Mouse (Mus musculus): ENCODE measurements at regions not wholly inside any gene's neighbourhood (a gene's known extent, or its start where the extent isn't known, plus 50 kb on each side); places are given as distances from the start of the nearest gene placed in this dataset.
A peak's percentile ranks its signal among the peaks of the same experiment; 100 is the strongest.

GRCm38 (mm10) chr2:144177268-144177667 is 93.2 kb upstream of the Mgme1 start:
- Histone ChIP-seq H3K9ac (ENCODE audit: low read depth, low read length) (no peak overlapping the region), H3K4me3 (ENCODE audit: low read length) (no peak overlapping the region), H3K27ac (ENCODE audit: low read depth, low read length) (no peak overlapping the region), H3K36me3 (ENCODE audit: control insufficient read depth, insufficient read depth, low read length) (no peaks in the 10 kb centered on the region), H3K4me1 (ENCODE audit: control insufficient read depth, insufficient read depth, low read length) (0 out of 2 replicates have a peak, but pooled peaks cover 2% of the 10 kb centered on the region), H3K9me3 (ENCODE audit: control insufficient read depth, low read length) (0 out of 2 replicates have a peak, but pooled peaks cover 2% of the 10 kb centered on the region), H3K27me3 (ENCODE audit: control insufficient read depth, insufficient read depth, low read length) (no peaks in the 10 kb centered on the region), H3K4me2 (replicated peaks; ENCODE audit: low read depth, low read length) (no peak overlapping the region)
- WGBS: 54% methylated on average over 6 of the region's 6 CpGs
- no peak for ATAC-seq (ENCODE audit: low FRiP score, low TSS enrichment)

- Histone ChIP-seq H3K27me3 (ENCODE audit: control insufficient read depth, insufficient read depth, low read length) (no peaks in the 10 kb centered on the region), H3K4me2 (replicated peaks; ENCODE audit: low read depth, low read length) (no peak overlapping the region), H3K27ac (ENCODE audit: low read depth, low read length) (no peak overlapping the region), H3K36me3 (ENCODE audit: control insufficient read depth, insufficient read depth, low read length) (no peaks in the 10 kb centered on the region), H3K9me3 (ENCODE audit: control insufficient read depth, low read length) (0 out of 2 replicates have a peak, but pooled peaks cover 2% of the 10 kb centered on the region), H3K4me3 (ENCODE audit: low read length) (no peak overlapping the region), H3K9ac (ENCODE audit: low read depth, low read length) (no peak overlapping the region), H3K4me1 (ENCODE audit: control insufficient read depth, insufficient read depth, low read length) (no peaks in the 10 kb centered on the region)
- no peak for ATAC-seq (ENCODE audit: low FRiP score, low TSS enrichment)
- WGBS: 74% methylated on average over 6 of the region's 6 CpGs
Measured at GRCm38 (mm10) chr2:144177920-144178319, 92.5 kb upstream of the Mgme1 start.

- Histone ChIP-seq H3K4me2 (replicated peaks; ENCODE audit: low read depth, low read length) (no peak overlapping the region), H3K27ac (ENCODE audit: low read depth, low read length) (no peak overlapping the region), H3K4me1 (ENCODE audit: control insufficient read depth, insufficient read depth, low read length) (no peaks in the 10 kb centered on the region), H3K36me3 (ENCODE audit: control insufficient read depth, insufficient read depth, low read length) (no peaks in the 10 kb centered on the region), H3K9me3 (ENCODE audit: control insufficient read depth, low read length) (0 out of 2 replicates have a peak, but pooled peaks cover 2% of the 10 kb centered on the region), H3K9ac (ENCODE audit: low read depth, low read length) (no peak overlapping the region), H3K27me3 (ENCODE audit: control insufficient read depth, insufficient read depth, low read length) (no peaks in the 10 kb centered on the region), H3K4me3 (ENCODE audit: low read length) (no peak overlapping the region)
- ATAC-seq (ENCODE audit: low FRiP score, low TSS enrichment): no peak
- 78% methylated on average over 5 of the region's 5 CpGs for WGBS
Measured at GRCm38 (mm10) chr2:144182108-144182507, 88.4 kb upstream of the Mgme1 start.

- H3K4me1 ChIP-seq (ENCODE audit: control insufficient read depth, insufficient read depth, low read length): no peaks in the 10 kb centered on the region
- no peaks in the 10 kb centered on the region for H3K36me3 ChIP-seq (ENCODE audit: control insufficient read depth, insufficient read depth, low read length)
- no peak overlapping the region for H3K27ac ChIP-seq (ENCODE audit: low read depth, low read length)
- 77% methylated on average over 7 of the region's 7 CpGs for WGBS
- ATAC-seq (ENCODE audit: low FRiP score, low TSS enrichment): no peak
- no peaks in the 10 kb centered on the region for H3K27me3 ChIP-seq (ENCODE audit: control insufficient read depth, insufficient read depth, low read length)
- 0 out of 2 replicates have a peak, but pooled peaks cover 2% of the 10 kb centered on the region for H3K9me3 ChIP-seq (ENCODE audit: control insufficient read depth, low read length)
- H3K4me2 ChIP-seq (replicated peaks; ENCODE audit: low read depth, low read length): no peak overlapping the region
- H3K4me3 ChIP-seq (ENCODE audit: low read length): no peak overlapping the region
- no peak overlapping the region for H3K9ac ChIP-seq (ENCODE audit: low read depth, low read length)
Measured at GRCm38 (mm10) chr2:144182542-144182941, 87.9 kb upstream of the Mgme1 start.

- WGBS: 83% methylated on average over 5 of the region's 5 CpGs
- no peak for ATAC-seq (ENCODE audit: low FRiP score, low TSS enrichment)
Measured at GRCm38 (mm10) chr2:144183371-144183944, 87.0 kb upstream of the Mgme1 start.

GRCm38 (mm10) chr2:144185175-144185574 is 85.3 kb upstream of the Mgme1 start:
- ATAC-seq (ENCODE audit: low FRiP score, low TSS enrichment): no peak
- H3K27me3 ChIP-seq (ENCODE audit: control insufficient read depth, insufficient read depth, low read length): no peaks in the 10 kb centered on the region
- H3K9me3 ChIP-seq (ENCODE audit: control insufficient read depth, low read length): no peaks in the 10 kb centered on the region
- no peak overlapping the region for H3K4me3 ChIP-seq (ENCODE audit: low read length)
- WGBS: 75% methylated on average over 3 of the region's 3 CpGs
- no peak overlapping the region for H3K9ac ChIP-seq (ENCODE audit: low read depth, low read length)
- H3K4me2 ChIP-seq (replicated peaks; ENCODE audit: low read depth, low read length): no peak overlapping the region
- H3K4me1 ChIP-seq (ENCODE audit: control insufficient read depth, insufficient read depth, low read length): 0 out of 2 replicates have a peak, but pooled peaks cover 3% of the 10 kb centered on the region
- no peak overlapping the region for H3K27ac ChIP-seq (ENCODE audit: low read depth, low read length)
- no peaks in the 10 kb centered on the region for H3K36me3 ChIP-seq (ENCODE audit: control insufficient read depth, insufficient read depth, low read length)

More at GRCm38 (mm10) chr2:144183371-144183944, 87.0 kb upstream of the Mgme1 start:
- no peak overlapping the region for H3K4me3 ChIP-seq (ENCODE audit: low read length)
- no peak overlapping the region for H3K4me2 ChIP-seq (replicated peaks; ENCODE audit: low read depth, low read length)
- no peaks in the 10 kb centered on the region for H3K4me1 ChIP-seq (ENCODE audit: control insufficient read depth, insufficient read depth, low read length)
- no peak overlapping the region for H3K9ac ChIP-seq (ENCODE audit: low read depth, low read length)
- no peaks in the 10 kb centered on the region for H3K36me3 ChIP-seq (ENCODE audit: control insufficient read depth, insufficient read depth, low read length)
- 0 out of 2 replicates have a peak, but pooled peaks cover 2% of the 10 kb centered on the region for H3K9me3 ChIP-seq (ENCODE audit: control insufficient read depth, low read length)
- H3K27ac ChIP-seq (ENCODE audit: low read depth, low read length): no peak overlapping the region
- H3K27me3 ChIP-seq (ENCODE audit: control insufficient read depth, insufficient read depth, low read length): no peaks in the 10 kb centered on the region

GRCm38 (mm10) chr2:144186426-144186825 is 84.0 kb upstream of the Mgme1 start:
- Histone ChIP-seq H3K4me1 (ENCODE audit: control insufficient read depth, insufficient read depth, low read length) (0 out of 2 replicates have a peak, but pooled peaks cover 3% of the 10 kb centered on the region), H3K36me3 (ENCODE audit: control insufficient read depth, insufficient read depth, low read length) (no peaks in the 10 kb centered on the region)
- ATAC-seq (ENCODE audit: low FRiP score, low TSS enrichment): no peak

GRCm38 (mm10) chr2:144188076-144188475 is 82.4 kb upstream of the Mgme1 start:
- H3K27ac ChIP-seq (ENCODE audit: low read depth, low read length): peak overlapping the region; percentile 37; the same call in 1 of the 2 replicates
- H3K4me1 ChIP-seq (ENCODE audit: control insufficient read depth, insufficient read depth, low read length): 0 out of 2 replicates have a peak, but pooled peaks cover 3% of the 10 kb centered on the region
- H3K4me2 ChIP-seq (replicated peaks; ENCODE audit: low read depth, low read length): no peak overlapping the region
- H3K27me3 ChIP-seq (ENCODE audit: control insufficient read depth, insufficient read depth, low read length): no peaks in the 10 kb centered on the region
- H3K9ac ChIP-seq (ENCODE audit: low read depth, low read length): no peak overlapping the region
- H3K9me3 ChIP-seq (ENCODE audit: control insufficient read depth, low read length): no peaks in the 10 kb centered on the region
- WGBS: 62% methylated on average over 3 of the region's 3 CpGs
- H3K4me3 ChIP-seq (ENCODE audit: low read length): no peak overlapping the region
- no peaks in the 10 kb centered on the region for H3K36me3 ChIP-seq (ENCODE audit: control insufficient read depth, insufficient read depth, low read length)
- no peak for ATAC-seq (ENCODE audit: low FRiP score, low TSS enrichment)

More at GRCm38 (mm10) chr2:144186426-144186825, 84.0 kb upstream of the Mgme1 start:
- H3K27ac ChIP-seq (ENCODE audit: low read depth, low read length): no peak overlapping the region
- H3K27me3 ChIP-seq (ENCODE audit: control insufficient read depth, insufficient read depth, low read length): no peaks in the 10 kb centered on the region
- WGBS: 87% methylated on average over 3 of the region's 3 CpGs
- no peak overlapping the region for H3K4me3 ChIP-seq (ENCODE audit: low read length)
- no peak overlapping the region for H3K9ac ChIP-seq (ENCODE audit: low read depth, low read length)
- no peaks in the 10 kb centered on the region for H3K9me3 ChIP-seq (ENCODE audit: control insufficient read depth, low read length)
- H3K4me2 ChIP-seq (replicated peaks; ENCODE audit: low read depth, low read length): no peak overlapping the region

GRCm38 (mm10) chr2:144188485-144188884 is 82.0 kb upstream of the Mgme1 start:
- ATAC-seq (ENCODE audit: low FRiP score, low TSS enrichment): no peak
- H3K27me3 ChIP-seq (ENCODE audit: control insufficient read depth, insufficient read depth, low read length): no peaks in the 10 kb centered on the region
- H3K9ac ChIP-seq (ENCODE audit: low read depth, low read length): no peak overlapping the region
- H3K4me2 ChIP-seq (replicated peaks; ENCODE audit: low read depth, low read length): no peak overlapping the region
- H3K9me3 ChIP-seq (ENCODE audit: control insufficient read depth, low read length): no peaks in the 10 kb centered on the region
- H3K4me1 ChIP-seq (ENCODE audit: control insufficient read depth, insufficient read depth, low read length): 0 out of 2 replicates have a peak, but pooled peaks cover 3% of the 10 kb centered on the region
- H3K4me3 ChIP-seq (ENCODE audit: low read length): no peak overlapping the region
- WGBS: 29% methylated on average over 4 of the region's 4 CpGs
- no peaks in the 10 kb centered on the region for H3K36me3 ChIP-seq (ENCODE audit: control insufficient read depth, insufficient read depth, low read length)
- peak overlapping the region; percentile 37; the same call in 1 of the 2 replicates for H3K27ac ChIP-seq (ENCODE audit: low read depth, low read length)
